ENCODE assay signal across 9 mouse cellular contexts in the genomic region with DNA sequence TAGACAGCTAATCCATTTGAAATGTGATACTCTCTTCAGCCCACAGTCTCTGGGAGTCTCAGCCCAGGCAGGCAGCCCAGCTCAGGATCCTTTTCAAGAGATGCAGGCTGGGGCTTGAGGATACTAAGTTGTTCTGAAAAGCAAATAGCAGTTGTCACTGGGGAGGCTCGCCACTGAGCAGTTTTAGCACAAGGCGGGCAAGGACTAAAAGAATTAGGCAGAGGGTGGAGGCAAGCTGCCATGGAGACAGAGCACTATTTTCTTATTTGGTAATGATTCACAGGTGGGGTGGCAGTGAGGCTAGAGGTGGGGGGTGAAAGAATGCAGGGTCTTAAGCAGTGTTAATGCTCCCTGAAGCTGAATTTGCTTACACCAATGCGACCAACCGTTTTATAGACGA.
DNase-seq lines count a peak whose midpoint lies in the region; ATAC-seq and TF ChIP-seq lines count a peak whose summit lies in the region.
"Had no signal": no experiment of that assay in that cellular context is flagged by ENCODE, and none has a peak within 500 bp of the region (broad histone marks: within the 10 kb centered on the region; RNA-seq: fewer than 3 reads in every experiment).

No protein-coding gene starts in this region.

- H3K36me3 ChIP-seq in stomach, embryonic 14.5 days (ENCODE audit: control insufficient read depth, insufficient read depth, low read length) = no peaks in the 10 kb centered on the region
- no peaks in the 10 kb centered on the region for H3K36me3 ChIP-seq in stomach, postnatal 0 days (ENCODE audit: control insufficient read depth, insufficient read depth, low read length)
- no peaks in the 10 kb centered on the region for H3K36me3 ChIP-seq in limb, embryonic 11.5 days (ENCODE audit: control insufficient read depth, insufficient read depth, low read length)

- no peaks in the 10 kb centered on the region for H3K9me3 ChIP-seq in stomach, embryonic 14.5 days (ENCODE audit: control insufficient read depth, low read depth, low read length)
- H3K9me3 ChIP-seq in stomach, postnatal 0 days (ENCODE audit: control insufficient read depth, low read length) = no peaks in the 10 kb centered on the region
- no peaks in the 10 kb centered on the region for H3K9me3 ChIP-seq in limb, embryonic 11.5 days (ENCODE audit: control insufficient read depth, low read length)

- no peak for DNase-seq in stomach, postnatal 0 days (ENCODE audit: low spot score)
- DNase-seq in forelimb bud, embryonic 11.5 days (ENCODE audit: low read depth, low spot score) = peak; percentile 61
- DNase-seq in limb, embryonic 11.5 days (ENCODE audit: low spot score) = peak; percentile 60
- DNase-seq in spleen, postnatal 4 days (ENCODE audit: low spot score in 2 of 2) = no peak
- DNase-seq in urinary bladder, adult 2 months (ENCODE audit: low spot score) = no peak
- no peak for DNase-seq in heart, postnatal 14 days
- DNase-seq: liver had no signal

- no peak overlapping the region for H3K9ac ChIP-seq in stomach, embryonic 14.5 days (replicated peaks; ENCODE audit: low read depth, low read length)
- no peak overlapping the region for H3K9ac ChIP-seq in stomach, postnatal 0 days (ENCODE audit: low read length)
- no peak overlapping the region for H3K9ac ChIP-seq in limb, embryonic 11.5 days (ENCODE audit: low read length)
- H3K9ac ChIP-seq: hindbrain, embryonic 14.5 days had no signal

- H3K4me3 ChIP-seq in stomach, embryonic 14.5 days (ENCODE audit: low read depth, low read length) = no peak overlapping the region
- no peak overlapping the region for H3K4me3 ChIP-seq in stomach, postnatal 0 days (ENCODE audit: low read depth, low read length)
- no peak overlapping the region for H3K4me3 ChIP-seq in limb, embryonic 11.5 days (ENCODE audit: low read depth, low read length)

- peak; percentile 30; the same call in 1 of the 2 replicates for ATAC-seq in stomach, embryonic 14.5 days (ENCODE audit: insufficient number of reproducible peaks, insufficient read depth, low FRiP score, low read depth)
- ATAC-seq in stomach, postnatal 0 days (ENCODE audit: low FRiP score, low TSS enrichment) = no peak
- peak; percentile 52; the same call in 1 of the 2 replicates for ATAC-seq in limb, embryonic 11.5 days (ENCODE audit: insufficient number of reproducible peaks, low FRiP score, low TSS enrichment, low read depth)

- intact Hi-C loops in heart, postnatal 14 days (cut with DNase I) = no loop called here

- H3K27ac ChIP-seq in stomach, embryonic 14.5 days (ENCODE audit: low read length) = no peak overlapping the region
- H3K27ac ChIP-seq in stomach, postnatal 0 days (replicated peaks) = no peak overlapping the region
- H3K27ac ChIP-seq in limb, embryonic 11.5 days (replicated peaks; ENCODE audit: low read depth, low read length) = peak overlapping the region; percentile 53; the same call in 1 of the 2 replicates
- H3K27ac ChIP-seq: hindbrain, embryonic 14.5 days had no signal

- no peak for TF ChIP-seq EP300 in stomach, postnatal 0 days (optimal IDR thresholded peaks at IDR 0.05)

- H3K4me1 ChIP-seq in stomach, embryonic 14.5 days (ENCODE audit: control insufficient read depth, insufficient read depth, low read length) = peaks cover 14% of the 10 kb centered on the region; the same call in 1 of the 2 replicates
- no peaks in the 10 kb centered on the region; the same call in 1 of the 2 replicates for H3K4me1 ChIP-seq in stomach, postnatal 0 days (replicated peaks; ENCODE audit: control insufficient read depth, insufficient read depth)
- H3K4me1 ChIP-seq in limb, embryonic 11.5 days (ENCODE audit: control insufficient read depth, insufficient read depth, low read length) = peaks cover 6% of the 10 kb centered on the region; the same call in 1 of the 2 replicates

- WGBS in stomach, embryonic 14.5 days = 18% methylated on average over 5 of the region's 5 CpGs
- WGBS in stomach, postnatal 0 days = 32% methylated on average over 5 of the region's 5 CpGs
- WGBS in limb, embryonic 11.5 days = 12% methylated on average over 5 of the region's 5 CpGs

- H3K4me2 ChIP-seq in stomach, embryonic 14.5 days (replicated peaks; ENCODE audit: low read depth, low read length) = no peak overlapping the region
- H3K4me2 ChIP-seq in stomach, postnatal 0 days (replicated peaks; ENCODE audit: low read depth) = no peak overlapping the region
- no peak overlapping the region for H3K4me2 ChIP-seq in limb, embryonic 11.5 days (ENCODE audit: low read depth, severe bottlenecking)
- H3K4me2 ChIP-seq: hindbrain, embryonic 14.5 days had no signal

- no peak for TF ChIP-seq CTCF in stomach, postnatal 0 days (IDR thresholded peaks at IDR 0.05; ENCODE audit: low read depth)

- no peaks in the 10 kb centered on the region for H3K27me3 ChIP-seq in stomach, embryonic 14.5 days (ENCODE audit: control insufficient read depth, insufficient read depth, low read length)
- H3K27me3 ChIP-seq in stomach, postnatal 0 days (ENCODE audit: control insufficient read depth, insufficient read depth, low read length) = no peaks in the 10 kb centered on the region
- no peaks in the 10 kb centered on the region for H3K27me3 ChIP-seq in limb, embryonic 11.5 days (ENCODE audit: control insufficient read depth, insufficient read depth, low read length)

Comparison
In these comparisons a context has a peak if more than half of its experiments do, and no peak if none do; other contexts are left out.
1. DNase-seq: peak in forelimb bud, embryonic 11.5 days (single experiment) and limb, embryonic 11.5 days (single experiment); none in stomach, postnatal 0 days (single experiment), spleen, postnatal 4 days (0 of 2), urinary bladder, adult 2 months (single experiment) and heart, postnatal 14 days (0 of 2).